In the genomic region with DNA sequence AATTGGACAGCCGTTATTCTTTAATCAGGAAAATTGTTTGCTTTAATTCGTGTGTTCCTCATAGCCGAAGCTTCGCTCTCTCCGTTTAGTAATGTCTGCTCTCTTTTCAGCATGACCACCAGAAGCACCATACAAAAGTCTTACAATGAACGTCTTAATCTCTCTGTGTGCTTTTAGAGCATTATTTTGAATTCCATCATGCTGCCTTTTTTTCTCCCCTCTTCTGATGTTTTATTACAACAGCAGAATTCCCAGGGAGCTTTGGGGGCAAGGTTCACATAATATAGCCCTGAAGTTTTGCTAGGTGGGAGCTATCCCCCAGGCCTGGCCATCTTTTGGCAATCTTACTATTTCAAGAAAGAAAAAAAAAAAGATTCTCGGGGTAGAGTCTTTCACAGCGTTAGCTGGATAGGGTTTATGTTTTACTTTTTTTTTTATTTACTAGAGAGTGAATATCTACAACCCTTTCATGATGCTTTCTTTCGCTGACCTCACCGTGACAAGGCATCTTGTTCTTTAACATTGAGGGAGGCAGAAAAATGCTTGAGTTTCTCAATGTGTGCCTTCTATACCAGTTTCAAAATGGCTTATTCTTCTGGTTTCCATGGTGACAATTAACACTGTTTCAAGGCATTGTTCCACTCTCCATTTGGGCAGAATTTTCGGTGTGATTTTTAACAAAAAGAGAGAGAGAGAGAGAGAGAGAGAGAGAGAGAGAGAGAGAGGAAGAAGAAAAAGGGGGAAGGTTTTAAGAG, we compare ENCODE assay signal across 16 mouse cellular contexts.
DNase-seq lines count a peak whose midpoint lies in the region; ATAC-seq and TF ChIP-seq lines count a peak whose summit lies in the region.
"Had no signal": no experiment of that assay in that cellular context is flagged by ENCODE, and none has a peak within 500 bp of the region (broad histone marks: within the 10 kb centered on the region; RNA-seq: fewer than 3 reads in every experiment).

No protein-coding gene starts in this region.

- H3K4me2 ChIP-seq in forebrain, embryonic 13.5 days: peak overlapping the region; percentile 38
- peak overlapping the region; percentile 17; the same call in 1 of the 2 replicates for H3K4me2 ChIP-seq in hindbrain, embryonic 16.5 days (ENCODE audit: low read length)
- H3K4me2 ChIP-seq: embryonic facial prominence, embryonic 15.5 days; limb, embryonic 12.5 days had no signal

- peaks cover 65% of the 10 kb centered on the region for H3K4me1 ChIP-seq in forebrain, embryonic 13.5 days
- peaks cover 24% of the 10 kb centered on the region for H3K4me1 ChIP-seq in hindbrain, embryonic 16.5 days (ENCODE audit: control insufficient read depth, insufficient read depth, low read depth, low read length)
- H3K4me1 ChIP-seq in cerebellum, adult 2 months (ENCODE audit: control insufficient read depth, insufficient read depth, low read length): no peaks in the 10 kb centered on the region
- H3K4me1 ChIP-seq in heart, embryonic 10.5 days: no peaks in the 10 kb centered on the region

- H3K27me3 ChIP-seq in forebrain, embryonic 13.5 days: no peaks in the 10 kb centered on the region
- H3K27me3 ChIP-seq in hindbrain, embryonic 16.5 days (replicated peaks; ENCODE audit: control insufficient read depth, insufficient read depth, low read length): no peaks in the 10 kb centered on the region
- no peaks in the 10 kb centered on the region for H3K27me3 ChIP-seq in cerebellum, adult 2 months (ENCODE audit: control insufficient read depth, insufficient read depth, low read length)
- no peaks in the 10 kb centered on the region for H3K27me3 ChIP-seq in heart, embryonic 10.5 days (ENCODE audit: insufficient read depth, poor library complexity, severe bottlenecking)
- H3K27me3 ChIP-seq: embryonic facial prominence, embryonic 15.5 days; limb, embryonic 12.5 days had no signal

- peak overlapping the region; percentile 30 for H3K9ac ChIP-seq in forebrain, embryonic 13.5 days
- H3K9ac ChIP-seq in hindbrain, embryonic 16.5 days (ENCODE audit: low read depth, low read length): no peak overlapping the region
- H3K9ac ChIP-seq: embryonic facial prominence, embryonic 15.5 days; limb, embryonic 12.5 days had no signal

- WGBS in forebrain, embryonic 13.5 days: 2% methylated on average over 11 of the region's 11 CpGs
- 15% methylated on average over 11 of the region's 11 CpGs for WGBS in hindbrain, embryonic 16.5 days
- WGBS in cerebellum, adult 2 months: 65% methylated on average over 11 of the region's 11 CpGs
- WGBS in heart, embryonic 10.5 days: 81% methylated on average over 11 of the region's 11 CpGs

- DNase-seq in embryo, embryonic 10 days (ENCODE audit: low spot score): peak; percentile 73
- DNase-seq in neural tube, embryonic 10.5 days (ENCODE audit: extremely low spot score, low spot score): peak; percentile 18
- DNase-seq in cerebellum, adult 2 months: no peak
- DNase-seq in heart, embryonic 10.5 days (ENCODE audit: low spot score): no peak
- DNase-seq in gastrocnemius, adult 8-10 months (ENCODE audit: low spot score in 2 of 2): no peak
- no peak for DNase-seq in urinary bladder, postnatal 36 days (ENCODE audit: low spot score in 2 of 2)
- DNase-seq: adrenal gland, postnatal 10 days; heart, adult 18-20 months; heart, postnatal 36 days; kidney, adult 8-10 months; kidney, postnatal 4 days; thymus, adult 2 months had no signal

- no peak overlapping the region for H3K4me3 ChIP-seq in forebrain, embryonic 13.5 days
- no peak overlapping the region for H3K4me3 ChIP-seq in hindbrain, embryonic 16.5 days (ENCODE audit: low read length)
- H3K4me3 ChIP-seq in cerebellum, adult 2 months (replicated peaks; ENCODE audit: insufficient read depth, low read depth, low read length): no peak overlapping the region
- H3K4me3 ChIP-seq in heart, embryonic 10.5 days: no peak overlapping the region
- H3K4me3 ChIP-seq: embryonic facial prominence, embryonic 15.5 days; limb, embryonic 12.5 days had no signal

- peak overlapping the region; percentile 49 for H3K27ac ChIP-seq in forebrain, embryonic 13.5 days
- H3K27ac ChIP-seq in hindbrain, embryonic 16.5 days (ENCODE audit: low read depth, low read length): peak overlapping the region; percentile 39
- no peak overlapping the region for H3K27ac ChIP-seq in cerebellum, adult 2 months (ENCODE audit: insufficient read depth, low read length)
- H3K27ac ChIP-seq in heart, embryonic 10.5 days: no peak overlapping the region
- H3K27ac ChIP-seq: embryonic facial prominence, embryonic 15.5 days; limb, embryonic 12.5 days had no signal

- no peaks in the 10 kb centered on the region for H3K36me3 ChIP-seq in forebrain, embryonic 13.5 days (ENCODE audit: poor library complexity, severe bottlenecking)
- no peaks in the 10 kb centered on the region for H3K36me3 ChIP-seq in hindbrain, embryonic 16.5 days (ENCODE audit: control insufficient read depth, insufficient read depth, low read length)
- no peaks in the 10 kb centered on the region for H3K36me3 ChIP-seq in heart, embryonic 10.5 days
- H3K36me3 ChIP-seq: embryonic facial prominence, embryonic 15.5 days; limb, embryonic 12.5 days had no signal

- ATAC-seq in forebrain, embryonic 13.5 days: no peak
- ATAC-seq in hindbrain, embryonic 16.5 days: no peak

- TF ChIP-seq CTCF in cerebellum, adult 2 months (IDR thresholded peaks at IDR 0.05; ENCODE audit: borderline replicate concordance, insufficient read depth, low read depth, low read length): no peak

- TF ChIP-seq POLR2A in cerebellum, adult 2 months (IDR thresholded peaks at IDR 0.05; ENCODE audit: borderline replicate concordance, insufficient read depth, low read length): no peak

- no peaks in the 10 kb centered on the region for H3K9me3 ChIP-seq in forebrain, embryonic 13.5 days (replicated peaks)
- H3K9me3 ChIP-seq in hindbrain, embryonic 16.5 days (ENCODE audit: control insufficient read depth, low read length): no peaks in the 10 kb centered on the region
- no peaks in the 10 kb centered on the region for H3K9me3 ChIP-seq in heart, embryonic 10.5 days
- H3K9me3 ChIP-seq: embryonic facial prominence, embryonic 15.5 days; limb, embryonic 12.5 days had no signal

Comparison
In these comparisons a context has a peak if more than half of its experiments do, and no peak if none do; other contexts are left out.
1. DNase-seq: peak in embryo, embryonic 10 days (single experiment) and neural tube, embryonic 10.5 days (single experiment); none in cerebellum, adult 2 months (0 of 2), heart, embryonic 10.5 days (single experiment), gastrocnemius, adult 8-10 months (0 of 2) and urinary bladder, postnatal 36 days (0 of 2).
2. H3K27ac ChIP-seq: peak in forebrain, embryonic 13.5 days (single experiment) and hindbrain, embryonic 16.5 days (single experiment); none in cerebellum, adult 2 months (single experiment) and heart, embryonic 10.5 days (single experiment).